8 mouse cellular contexts compared by ENCODE assay signal in genomic region chr8:126591821-126592268, GRCm38 (mm10). TPM values are rescaled to one million over a fixed set of nuclear protein-coding genes. Genes with fewer than 3 reads are reported as not detected.
DNase-seq lines count a peak whose midpoint lies in the region; ATAC-seq and TF ChIP-seq lines count a peak whose summit lies in the region.

No protein-coding gene starts in this region.

- DNase-seq in ovary, postnatal 10 days (ENCODE audit: low spot score) = peak; percentile 41
- DNase-seq in ovary, postnatal 14 days (ENCODE audit: low spot score) = no peak
- DNase-seq in hindbrain, embryonic 11.5 days (ENCODE audit: low spot score) = peak; percentile 49
- peak; percentile 51 to 54 for DNase-seq in layer of hippocampus, postnatal 14 days (ENCODE audit: low spot score in 2 of 2)
- DNase-seq in midbrain, embryonic 11.5 days (ENCODE audit: low spot score, missing footprints) = peak; percentile 92
- peak; percentile 65 for DNase-seq in thymus, postnatal 25 days

- TF ChIP-seq POLR2A in bone marrow, adult 2 months (IDR thresholded peaks at IDR 0.05; ENCODE audit: borderline replicate concordance, control insufficient read depth, low read depth, low read length) = no peak

- peak overlapping the region; percentile 96 for H3K27ac ChIP-seq in bone marrow, adult 2 months (ENCODE audit: control insufficient read depth, insufficient read depth, low read depth, low read length, poor library complexity)
- H3K27ac ChIP-seq in forebrain, embryonic 13.5 days = peak overlapping the region; percentile 97
- peak overlapping the region; percentile 97 for H3K27ac ChIP-seq in hindbrain, embryonic 11.5 days (ENCODE audit: low read depth, low read length)
- peak overlapping the region; percentile 83 for H3K27ac ChIP-seq in midbrain, embryonic 11.5 days (ENCODE audit: low read depth, low read length)

- no peaks in the 10 kb centered on the region for H3K27me3 ChIP-seq in forebrain, embryonic 13.5 days
- H3K27me3 ChIP-seq in hindbrain, embryonic 11.5 days (ENCODE audit: control insufficient read depth, insufficient read depth, low read length) = no peaks in the 10 kb centered on the region
- H3K27me3 ChIP-seq in midbrain, embryonic 11.5 days (ENCODE audit: control insufficient read depth, insufficient read depth, low read length) = no peaks in the 10 kb centered on the region; the same call in 1 of the 2 replicates

- peak; percentile 16; the same call in 1 of the 2 replicates for TF ChIP-seq CTCF in bone marrow, adult 2 months (IDR thresholded peaks at IDR 0.05; ENCODE audit: control insufficient read depth, insufficient read depth, low read length)

- under 1% methylated on average over 9 of the region's 9 CpGs for WGBS in bone marrow, adult 2 months
- WGBS in forebrain, embryonic 13.5 days = 0% methylated on average over 9 of the region's 9 CpGs
- WGBS in hindbrain, embryonic 11.5 days = 1% methylated on average over 9 of the region's 9 CpGs
- WGBS in midbrain, embryonic 11.5 days = under 1% methylated on average over 9 of the region's 9 CpGs

- H3K36me3 ChIP-seq in forebrain, embryonic 13.5 days (ENCODE audit: poor library complexity, severe bottlenecking) = peaks cover 20% of the 10 kb centered on the region
- H3K36me3 ChIP-seq in hindbrain, embryonic 11.5 days (ENCODE audit: control insufficient read depth, insufficient read depth, low read length) = no peaks in the 10 kb centered on the region
- H3K36me3 ChIP-seq in midbrain, embryonic 11.5 days (ENCODE audit: control insufficient read depth, insufficient read depth, low read length) = no peaks in the 10 kb centered on the region

- no peak for ATAC-seq in forebrain, embryonic 13.5 days
- no peak for ATAC-seq in hindbrain, embryonic 11.5 days (ENCODE audit: low FRiP score)
- ATAC-seq in midbrain, embryonic 11.5 days (ENCODE audit: low FRiP score) = no peak

- H3K4me3 ChIP-seq in bone marrow, adult 2 months (replicated peaks; ENCODE audit: control insufficient read depth, low read depth, low read length) = peak overlapping the region; percentile 93
- H3K4me3 ChIP-seq in forebrain, embryonic 13.5 days = peak overlapping the region; percentile 73
- H3K4me3 ChIP-seq in hindbrain, embryonic 11.5 days (ENCODE audit: low read depth, low read length) = peak overlapping the region; percentile 98
- H3K4me3 ChIP-seq in midbrain, embryonic 11.5 days (ENCODE audit: low read depth, low read length) = peak overlapping the region; percentile 99

- H3K9me3 ChIP-seq in forebrain, embryonic 13.5 days (replicated peaks) = no peaks in the 10 kb centered on the region
- H3K9me3 ChIP-seq in hindbrain, embryonic 11.5 days (ENCODE audit: control insufficient read depth, low read length) = no peaks in the 10 kb centered on the region
- no peaks in the 10 kb centered on the region for H3K9me3 ChIP-seq in midbrain, embryonic 11.5 days (ENCODE audit: control insufficient read depth, low read length)

- H3K4me2 ChIP-seq in forebrain, embryonic 13.5 days = peak overlapping the region; percentile 100
- H3K4me2 ChIP-seq in hindbrain, embryonic 11.5 days (replicated peaks; ENCODE audit: low read depth, low read length) = peak overlapping the region; percentile 91
- H3K4me2 ChIP-seq in midbrain, embryonic 11.5 days = peak overlapping the region; percentile 84

- H3K4me1 ChIP-seq in bone marrow, adult 2 months (ENCODE audit: control insufficient read depth, insufficient read depth, low read length) = peaks cover 4% of the 10 kb centered on the region; the same call in 1 of the 2 replicates
- peaks cover 65% of the 10 kb centered on the region for H3K4me1 ChIP-seq in forebrain, embryonic 13.5 days
- H3K4me1 ChIP-seq in hindbrain, embryonic 11.5 days (replicated peaks; ENCODE audit: control insufficient read depth, insufficient read depth, low read length) = peaks cover 21% of the 10 kb centered on the region
- peaks cover 58% of the 10 kb centered on the region for H3K4me1 ChIP-seq in midbrain, embryonic 11.5 days (ENCODE audit: control insufficient read depth, insufficient read depth, low read length)

- peak overlapping the region; percentile 100 for H3K9ac ChIP-seq in forebrain, embryonic 13.5 days
- peak overlapping the region; percentile 98 for H3K9ac ChIP-seq in hindbrain, embryonic 11.5 days (ENCODE audit: low read depth, low read length)
- peak overlapping the region; percentile 99 for H3K9ac ChIP-seq in midbrain, embryonic 11.5 days (ENCODE audit: low read length)

RNA-seq across cellular contexts. Expression of gene Irf2bp2, which starts 1.9 kb away (rescaled TPM):
- 21.3 and 35.8 TPM in 2 replicates for polyA plus RNA-seq in bone marrow, adult 2 months (2011; ENCODE audit: insufficient read depth, insufficient read length, low replicate concordance, missing spikeins)
- 8.1 and 8.3 TPM in 2 replicates for polyA plus RNA-seq in forebrain, embryonic 13.5 days (2015; fragmentation: Nextera tagmentation; extraction: Ambion mirVana)
- polyA plus RNA-seq in hindbrain, embryonic 11.5 days (2014; fragmentation: Nextera tagmentation; extraction: Ambion mirVana) = 4.8 and 5.5 TPM in 2 replicates
- 10 to 100 TPM; 57.1 to 61.7 TPM for total RNA-seq in layer of hippocampus, postnatal 14 days (2021)
- 4.4 and 4.5 TPM in 2 replicates for polyA plus RNA-seq in midbrain, embryonic 11.5 days (2014; fragmentation: Nextera tagmentation; extraction: Ambion mirVana)
